ENCODE assay signal across 17 mouse cellular contexts in the genomic region with DNA sequence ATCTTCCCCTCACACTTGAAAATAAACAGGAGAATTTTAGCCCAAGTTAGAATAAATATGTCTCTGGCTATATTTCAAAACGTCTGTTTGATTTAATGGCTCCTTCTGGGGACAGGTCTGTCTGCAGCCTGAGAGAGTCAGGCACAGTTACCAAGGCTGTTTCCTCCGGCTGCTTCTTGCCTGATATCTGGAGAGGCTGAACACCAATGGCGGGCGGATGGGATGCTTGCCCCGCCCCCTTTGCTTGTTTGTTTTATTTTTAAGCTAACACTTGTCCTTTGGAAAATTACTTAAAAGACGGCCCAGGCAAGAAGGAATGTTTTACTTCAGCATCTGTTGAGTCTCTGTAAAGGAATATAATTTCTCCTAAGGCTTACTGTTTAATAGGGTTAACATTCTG. TPM values are rescaled to one million over a fixed set of nuclear protein-coding genes. Genes with fewer than 3 reads are reported as not detected.
DNase-seq lines count a peak whose midpoint lies in the region; ATAC-seq lines count a peak whose summit lies in the region.
"Had no signal": no experiment of that assay in that cellular context is flagged by ENCODE, and none has a peak within 500 bp of the region (broad histone marks: within the 10 kb centered on the region; RNA-seq: fewer than 3 reads in every experiment).

No protein-coding gene starts in this region.

- H3K27me3 ChIP-seq in heart, embryonic 14.5 days (ENCODE audit: control insufficient read depth, insufficient read depth, low read length): no peaks in the 10 kb centered on the region
- H3K27me3 ChIP-seq: embryonic facial prominence, embryonic 13.5 days; forebrain, embryonic 13.5 days; hindbrain, embryonic 13.5 days had no signal

- no peak overlapping the region for H3K9ac ChIP-seq in heart, embryonic 14.5 days (ENCODE audit: low read length)
- H3K9ac ChIP-seq: embryonic facial prominence, embryonic 13.5 days; forebrain, embryonic 13.5 days; hindbrain, embryonic 13.5 days had no signal

- no peak for ATAC-seq in heart, embryonic 14.5 days (ENCODE audit: insufficient number of reproducible peaks, insufficient read depth, low FRiP score, low read depth)
- peak; percentile 60; the same call in 1 of the 2 replicates for ATAC-seq in common myeloid progenitor, adult 5-6 weeks (replicated peaks; ENCODE audit: low read depth, poor library complexity, severe bottlenecking)
- ATAC-seq: CD4-positive, CD25-positive, alpha-beta regulatory T cell, adult 4 months; forebrain, embryonic 13.5 days had no signal

- no peak overlapping the region for H3K4me2 ChIP-seq in heart, embryonic 14.5 days (ENCODE audit: low read length)
- H3K4me2 ChIP-seq: embryonic facial prominence, embryonic 13.5 days; forebrain, embryonic 13.5 days; hindbrain, embryonic 13.5 days; liver, embryonic 11.5 days had no signal

- H3K9me3 ChIP-seq in heart, embryonic 14.5 days (ENCODE audit: control insufficient read depth, low read length): no peaks in the 10 kb centered on the region
- H3K9me3 ChIP-seq: embryonic facial prominence, embryonic 13.5 days; forebrain, embryonic 13.5 days; hindbrain, embryonic 13.5 days had no signal

- H3K36me3 ChIP-seq in heart, embryonic 14.5 days (ENCODE audit: control insufficient read depth, insufficient read depth, low read length): 0 out of 2 replicates have a peak, but pooled peaks cover 7% of the 10 kb centered on the region
- H3K36me3 ChIP-seq: embryonic facial prominence, embryonic 13.5 days; hindbrain, embryonic 13.5 days had no signal

- H3K4me3 ChIP-seq in heart, embryonic 14.5 days (ENCODE audit: control insufficient read depth in 1 of 2, insufficient read depth in 1 of 2, low read depth in 1 of 2, low read length in 2 of 2): no peak overlapping the region
- H3K4me3 ChIP-seq: embryonic facial prominence, embryonic 13.5 days; forebrain, embryonic 13.5 days; hindbrain, embryonic 13.5 days; myocyte had no signal

- WGBS in heart, embryonic 14.5 days: 12% methylated on average over 6 of the region's 6 CpGs

- peak overlapping the region; percentile 2 to 46; a peak in 3 of 4 replicates for H3K27ac ChIP-seq in heart, embryonic 14.5 days (replicated peaks in 1 of 2; ENCODE audit: control insufficient read depth in 1 of 2, insufficient read depth in 1 of 2, low read depth in 2 of 2, low read length in 2 of 2)
- H3K27ac ChIP-seq: embryonic facial prominence, embryonic 13.5 days; forebrain, embryonic 13.5 days; hindbrain, embryonic 13.5 days had no signal

- no peak for DNase-seq in heart, adult 8-10 months (ENCODE audit: low spot score)
- DNase-seq in kidney, adult 9 months: peak; percentile 53
- DNase-seq in lung, postnatal 10 days: peak; percentile 67
- no peak for DNase-seq in cerebellum, postnatal 4 days (ENCODE audit: low spot score in 2 of 2)
- no peak for DNase-seq in right cerebral cortex, adult 2 months (ENCODE audit: low spot score in 2 of 2)
- DNase-seq: cerebellum, adult 9-11 months; gastrocnemius, postnatal 14 days; right cerebral cortex, postnatal 25 days; thymus, postnatal 25 days had no signal

- H3K4me1 ChIP-seq in heart, embryonic 14.5 days (ENCODE audit: control insufficient read depth in 2 of 2, insufficient read depth in 2 of 2, low read length in 2 of 2): peaks cover 11 to 37% of the 10 kb centered on the region in 2 experiments
- H3K4me1 ChIP-seq: forebrain, embryonic 13.5 days; hindbrain, embryonic 13.5 days had no signal

RNA-seq across cellular contexts. Expression of gene Samd4, which starts 50.1 kb away (rescaled TPM):
- polyA plus RNA-seq in heart, embryonic 14.5 days (2014; fragmentation: Nextera tagmentation; extraction: Ambion mirVana): 11.0 and 12.0 TPM in 2 replicates
- total RNA-seq in heart, adult 8-10 months (2022): 10 to 100 TPM; 60.6 to 71.1 (median 65.1) TPM
- total RNA-seq in common myeloid progenitor, adult 5-6 weeks (2017): 0.15 and 0.18 TPM in 2 replicates
- polyA plus RNA-seq: CD4-positive, CD25-positive, alpha-beta regulatory T cell, adult 4 months had no signal

Comparison
In these comparisons a context has a peak if more than half of its experiments do, and no peak if none do; other contexts are left out.
1. DNase-seq: peak in kidney, adult 9 months (single experiment) and lung, postnatal 10 days (single experiment); none in heart, adult 8-10 months (single experiment), cerebellum, postnatal 4 days (0 of 2) and right cerebral cortex, adult 2 months (0 of 2).
2. RNA of gene Samd4, which starts 50.1 kb away (total RNA-seq): 60.6 to 71.1 TPM in heart, adult 8-10 months; 0.15 to 0.18 TPM in common myeloid progenitor, adult 5-6 weeks; every median in the first group is over 10 times any median in the second.